Mouse (Mus musculus) stomach, postnatal 0 days (tissue): ENCODE measurements at regions not wholly inside any gene's neighbourhood (a gene's known extent, or its start where the extent isn't known, plus 50 kb on each side); places are given as distances from the start of the nearest gene placed in this dataset.

Experiments
- CTCF ChIP-seq: IDR thresholded peaks from 2 replicates; pipeline ENCODE4 v1.5.1; 2016; ENCODE audit warnings: antibody characterized with exemption, low read depth, mild to moderate bottlenecking, moderate library complexity
- EP300 ChIP-seq: optimal IDR thresholded peaks from 2 replicates; pipeline ENCODE3; 2016; ENCODE audit warnings: antibody characterized with exemption

DNA sequence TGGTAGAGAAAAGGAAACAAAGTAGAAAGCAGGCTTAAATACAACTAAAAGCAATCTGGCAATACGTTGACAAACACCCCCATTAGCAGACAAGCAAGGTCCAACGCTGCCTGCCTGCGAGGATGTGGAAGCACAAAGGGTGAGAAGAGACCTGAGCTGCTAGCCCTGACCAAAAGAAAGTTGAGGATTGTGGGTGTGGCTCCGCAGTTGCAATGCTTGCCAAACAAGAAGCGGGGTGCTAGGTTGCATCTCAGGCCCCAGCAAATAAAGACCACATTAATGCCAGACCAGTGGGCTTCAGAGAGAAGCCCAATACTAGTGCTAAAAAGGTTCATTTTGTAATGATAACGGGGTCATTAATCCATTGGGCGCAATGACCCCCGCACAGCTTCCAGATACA lies 67.8 kb downstream of the Dlk1 start:
- TF ChIP-seq CTCF (no peak), EP300 (no peak)
